Mouse (Mus musculus) ES-Bruce4 (cell line): Measurements from ENCODE around the gene Dnaaf2.

ENCODE experiments used
- CTCF ChIP-seq: IDR thresholded peaks from one replicate; pipeline ENCODE4 v1.8.1; 2011; ENCODE audit warnings: low read depth, low read length
- EP300 ChIP-seq: IDR thresholded peaks from 2 replicates; pipeline ENCODE4 v1.6.1; 2011; ENCODE audit warnings: low read depth, low read length; ENCODE audit not compliant: insufficient read depth
- POLR2A ChIP-seq: IDR thresholded peaks from one replicate; pipeline ENCODE4 v1.8.1; 2011; ENCODE audit warnings: low read length; ENCODE audit not compliant: insufficient read depth

DNA sequence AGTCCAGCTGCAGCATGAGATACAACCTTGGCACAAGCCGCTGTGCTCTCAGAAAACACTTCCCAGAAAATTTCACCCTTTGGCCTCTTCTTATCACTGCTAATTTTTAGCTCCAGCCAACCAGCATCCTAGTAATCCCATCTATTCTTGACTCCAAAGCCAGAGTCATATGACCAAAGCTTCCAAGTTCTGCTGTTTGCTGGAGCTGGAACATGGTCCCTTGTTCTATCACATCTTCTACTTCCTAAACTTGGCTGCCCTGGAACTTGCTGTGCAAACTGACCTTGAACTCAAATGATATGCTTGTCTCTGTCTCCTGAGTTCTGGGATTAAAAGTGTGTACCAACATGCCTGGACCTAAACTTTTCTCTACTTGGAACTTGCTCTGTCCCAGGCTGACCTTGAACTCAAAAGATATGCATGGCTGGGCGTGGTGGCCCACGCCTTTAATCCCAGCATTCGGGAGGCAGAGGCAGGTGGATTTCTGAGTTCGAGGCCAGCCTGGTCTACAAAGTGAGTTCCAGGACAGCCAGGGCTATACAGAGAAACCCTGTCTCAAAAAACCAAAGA is 51.0 kb downstream of the Dnaaf2 start:
- no peak for TF ChIP-seq EP300
- no peak for TF ChIP-seq CTCF
- no peak for TF ChIP-seq POLR2A
